Mouse (Mus musculus): Measurements from ENCODE around the gene 4933402J07Rik. TPM values are rescaled to one million over a fixed set of nuclear protein-coding genes. Genes with fewer than 3 reads are reported as not detected.

4933402J07Rik gene
- polyA plus RNA-seq (2014; fragmentation: Illumina TruSeq; extraction: RNeasy Lipid Tissue Mini Kit (QIAGEN cat#74804); ENCODE audit: low read depth, low replicate concordance) = not detected

DNA sequence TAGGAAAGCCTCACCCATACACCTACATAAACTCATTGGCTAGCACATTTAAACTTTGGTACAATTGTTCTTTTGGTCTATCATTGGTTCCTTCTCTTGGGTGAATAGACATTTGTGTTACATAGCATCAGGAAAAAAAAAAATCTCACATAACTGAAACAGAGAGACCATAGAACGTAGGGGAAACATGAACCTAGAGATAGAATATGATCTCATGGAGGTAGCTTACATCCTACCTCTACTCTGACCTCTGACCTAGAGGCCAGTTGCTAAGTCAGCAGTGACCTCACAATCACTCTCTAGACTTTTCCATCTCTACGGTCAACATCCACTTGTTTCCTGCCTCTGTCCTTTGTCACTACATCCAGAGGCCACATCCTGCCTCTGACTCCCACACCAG lies at the start of gene 4933402J07Rik:
Gene 4933402J07Rik, plus strand, starts transcription at position 301 of the 400 bp plus-strand sequence.

Other genes starting within 250 kb of the 4933402J07Rik start
- not detected for gene Cbln1, start 91.2 kb upstream of the 4933402J07Rik start, polyA plus RNA-seq (2014; fragmentation: Illumina TruSeq; extraction: RNeasy Lipid Tissue Mini Kit (QIAGEN cat#74804); ENCODE audit: low read depth, low replicate concordance)